Comparison of ENCODE assay signal across 9 mouse cellular contexts in genomic region chr16:34302063-34302462, GRCm38 (mm10).
A peak's percentile ranks its signal among the peaks of the same experiment; 100 is the strongest.
DNase-seq lines count a peak whose midpoint lies in the region; ATAC-seq and TF ChIP-seq lines count a peak whose summit lies in the region.
"Had no signal": no experiment of that assay in that cellular context is flagged by ENCODE, and none has a peak within 500 bp of the region (broad histone marks: within the 10 kb centered on the region; RNA-seq: fewer than 3 reads in every experiment).

No protein-coding gene starts in this region.

- H3K4me2 ChIP-seq in lung, embryonic 14.5 days: no peak overlapping the region
- H3K4me2 ChIP-seq: lung, embryonic 15.5 days had no signal

- no peak overlapping the region for H3K27ac ChIP-seq in lung, embryonic 14.5 days (ENCODE audit: low read depth)
- H3K27ac ChIP-seq: lung, embryonic 15.5 days had no signal

- H3K9ac ChIP-seq in lung, embryonic 14.5 days: no peak overlapping the region
- H3K9ac ChIP-seq: lung, embryonic 15.5 days had no signal

- H3K36me3 ChIP-seq in lung, embryonic 14.5 days (ENCODE audit: insufficient read depth): peaks cover 12% of the 10 kb centered on the region
- H3K36me3 ChIP-seq: lung, embryonic 15.5 days had no signal

- H3K27me3 ChIP-seq in lung, embryonic 14.5 days (ENCODE audit: insufficient read depth, low read length): no peaks in the 10 kb centered on the region
- H3K27me3 ChIP-seq: lung, embryonic 15.5 days had no signal

- peak; percentile 20 for DNase-seq in CD4-positive, CD25-positive, alpha-beta regulatory T cell, adult 2 months (ENCODE audit: low read depth, low spot score)
- peak; percentile 38 for DNase-seq in layer of hippocampus, adult 11-12 months (ENCODE audit: low spot score)
- no peak for DNase-seq in layer of hippocampus, adult 9-10 months (ENCODE audit: low spot score)
- DNase-seq in ZHBTc4 (ENCODE audit: low read depth, low spot score): peak; percentile 5
- DNase-seq in lung, embryonic 14.5 days: peak; percentile 12
- no peak for DNase-seq in MN1 (ENCODE audit: low spot score)
- DNase-seq in ovary, postnatal 36 days (ENCODE audit: low spot score): no peak

- no peak overlapping the region for H3K4me3 ChIP-seq in lung, embryonic 14.5 days (ENCODE audit: low read depth, low read length)
- H3K4me3 ChIP-seq: lung, embryonic 15.5 days had no signal

- H3K9me3 ChIP-seq in lung, embryonic 14.5 days (ENCODE audit: low read depth, low read length): no peaks in the 10 kb centered on the region
- H3K9me3 ChIP-seq: lung, embryonic 15.5 days had no signal

- 87% methylated on average over 1 of the region's 1 CpGs for WGBS in lung, embryonic 14.5 days

- TF ChIP-seq CTCF in lung, embryonic 14.5 days (IDR thresholded peaks at IDR 0.05; ENCODE audit: low read depth): peak; percentile 56

- no peak for ATAC-seq in CD4-positive, CD25-positive, alpha-beta regulatory T cell, adult 4 months
- ATAC-seq in lung, embryonic 14.5 days (ENCODE audit: insufficient read depth): no peak

- no peaks in the 10 kb centered on the region for H3K4me1 ChIP-seq in lung, embryonic 14.5 days (ENCODE audit: insufficient read depth)

Comparison
In these comparisons a context has a peak if more than half of its experiments do, and no peak if none do; other contexts are left out.
1. DNase-seq: peak in CD4-positive, CD25-positive, alpha-beta regulatory T cell, adult 2 months (single experiment), layer of hippocampus, adult 11-12 months (single experiment), ZHBTc4 (single experiment) and lung, embryonic 14.5 days (single experiment); none in layer of hippocampus, adult 9-10 months (single experiment), MN1 (single experiment) and ovary, postnatal 36 days (single experiment).